8 mouse cellular contexts compared by ENCODE assay signal in the genomic region with DNA sequence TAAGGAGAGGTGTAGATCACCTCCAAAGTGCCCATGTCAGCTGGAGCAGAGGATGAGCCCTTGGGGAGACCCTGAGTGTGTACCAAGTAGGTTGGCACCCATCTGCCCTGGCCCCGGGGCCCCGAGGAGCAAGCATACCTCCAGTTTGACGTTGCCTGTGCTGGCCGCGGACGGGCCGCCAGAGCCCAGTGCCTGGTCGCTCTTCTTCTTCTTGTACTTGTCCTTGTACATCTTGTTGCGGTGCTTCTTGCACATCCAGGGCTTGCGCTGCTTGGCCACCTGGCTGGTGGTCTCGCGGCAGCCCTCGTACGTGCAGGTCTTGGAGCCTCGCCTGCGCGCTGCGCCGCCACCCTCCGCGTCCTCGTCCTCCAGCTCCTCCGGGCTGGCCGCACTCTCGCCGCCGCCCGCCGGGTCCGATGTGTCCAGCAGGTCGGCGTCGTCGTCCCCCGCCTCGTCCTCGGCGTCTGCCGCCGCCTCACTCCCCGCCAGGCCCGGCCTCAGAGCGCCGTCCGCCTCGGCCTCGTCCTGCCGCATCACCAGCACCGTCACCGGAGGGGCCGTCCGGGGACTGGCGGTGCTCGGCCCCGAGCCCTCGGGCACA. TPM values are rescaled to one million over a fixed set of nuclear protein-coding genes. Genes with fewer than 3 reads are reported as not detected.
DNase-seq lines count a peak whose midpoint lies in the region; ATAC-seq and TF ChIP-seq lines count a peak whose summit lies in the region.

No protein-coding gene starts in this region.

- H3K4me1 ChIP-seq in kidney, embryonic 16.5 days (ENCODE audit: insufficient read depth, low read length): peaks cover 10% of the 10 kb centered on the region
- H3K4me1 ChIP-seq in ES-E14 (ENCODE audit: control insufficient read depth in 2 of 2, insufficient read depth in 2 of 2, low read length in 2 of 2, poor library complexity in 1 of 2): 0 out of 4 replicates have a peak, but pooled peaks cover 0 to 3% of the 10 kb centered on the region in 2 experiments
- H3K4me1 ChIP-seq in embryonic facial prominence, embryonic 10.5 days: peaks cover 28% of the 10 kb centered on the region
- H3K4me1 ChIP-seq in heart, embryonic 16.5 days (ENCODE audit: control insufficient read depth, insufficient read depth, low read length): peaks cover 12% of the 10 kb centered on the region

- H3K4me2 ChIP-seq in kidney, embryonic 16.5 days (replicated peaks; ENCODE audit: low read depth, low read length): peak overlapping the region; percentile 86
- H3K4me2 ChIP-seq in heart, embryonic 16.5 days (ENCODE audit: low read depth, low read length): peak overlapping the region; percentile 86

- no peak for DNase-seq in kidney, adult 11 months
- no peak for DNase-seq in ES-E14 (ENCODE audit: low read depth, low spot score)
- DNase-seq in embryonic facial prominence, embryonic 10.5 days (ENCODE audit: low spot score): no peak
- peak; percentile 62 for DNase-seq in liver
- no peak for DNase-seq in MN1 (ENCODE audit: low spot score)

- H3K36me3 ChIP-seq in kidney, embryonic 16.5 days (ENCODE audit: insufficient read depth, low read length): peaks cover 12% of the 10 kb centered on the region
- peaks cover 3% of the 10 kb centered on the region; the same call in 1 of the 2 replicates for H3K36me3 ChIP-seq in ES-E14 (ENCODE audit: control insufficient read depth, insufficient read depth, low read length, poor library complexity, severe bottlenecking)
- peaks cover 21% of the 10 kb centered on the region for H3K36me3 ChIP-seq in embryonic facial prominence, embryonic 10.5 days (replicated peaks)
- H3K36me3 ChIP-seq in heart, embryonic 16.5 days (ENCODE audit: control insufficient read depth, insufficient read depth): peaks cover 17% of the 10 kb centered on the region

- under 1% methylated on average over 56 of the region's 56 CpGs for WGBS in kidney, embryonic 16.5 days
- WGBS in embryonic facial prominence, embryonic 10.5 days: under 1% methylated on average over 56 of the region's 56 CpGs
- WGBS in heart, embryonic 16.5 days: under 1% methylated on average over 56 of the region's 56 CpGs

- no peaks in the 10 kb centered on the region for H3K27me3 ChIP-seq in kidney, embryonic 16.5 days (ENCODE audit: insufficient read depth, low read length)
- 0 out of 2 replicates have a peak, but pooled peaks cover 4% of the 10 kb centered on the region for H3K27me3 ChIP-seq in embryonic facial prominence, embryonic 10.5 days (replicated peaks; ENCODE audit: low read depth, poor library complexity, severe bottlenecking)
- H3K27me3 ChIP-seq in heart, embryonic 16.5 days (ENCODE audit: control insufficient read depth, insufficient read depth, low read length): 0 out of 2 replicates have a peak, but pooled peaks cover 5% of the 10 kb centered on the region

- H3K27ac ChIP-seq in kidney, embryonic 16.5 days (ENCODE audit: low read length): peak overlapping the region; percentile 92
- no peak overlapping the region for H3K27ac ChIP-seq in ES-E14 (ENCODE audit: insufficient read depth, low read depth, low read length, poor library complexity, severe bottlenecking)
- H3K27ac ChIP-seq in embryonic facial prominence, embryonic 10.5 days (replicated peaks): peak overlapping the region; percentile 97
- H3K27ac ChIP-seq in heart, embryonic 16.5 days (ENCODE audit: low read length): peak overlapping the region; percentile 91

- peak; percentile 64 for ATAC-seq in kidney, embryonic 16.5 days (ENCODE audit: low FRiP score, low TSS enrichment)
- peak; percentile 76 for ATAC-seq in heart, embryonic 16.5 days (replicated peaks; ENCODE audit: extremely low read depth, insufficient read depth, low FRiP score)
- peak; percentile 37 for ATAC-seq in neutrophil, adult 5-6 weeks (ENCODE audit: extremely low read depth, insufficient number of reproducible peaks, low FRiP score, poor library complexity, severe bottlenecking)

- peak overlapping the region; percentile 96 for H3K9ac ChIP-seq in kidney, embryonic 16.5 days (replicated peaks; ENCODE audit: low read length)
- peak overlapping the region; percentile 80 for H3K9ac ChIP-seq in ES-E14 (ENCODE audit: insufficient read depth, low read depth, low read length, poor library complexity, severe bottlenecking)
- H3K9ac ChIP-seq in heart, embryonic 16.5 days (ENCODE audit: low read length): peak overlapping the region; percentile 97

- H3K4me3 ChIP-seq in kidney, embryonic 16.5 days (ENCODE audit: low read length): peak overlapping the region; percentile 74
- H3K4me3 ChIP-seq in ES-E14 (ENCODE audit: insufficient read depth in 1 of 2, low read depth in 1 of 2, low read length in 2 of 2, poor library complexity in 1 of 2, severe bottlenecking in 1 of 2): peak overlapping the region; percentile 71 to 73
- peak overlapping the region; percentile 93 for H3K4me3 ChIP-seq in embryonic facial prominence, embryonic 10.5 days
- H3K4me3 ChIP-seq in heart, embryonic 16.5 days (ENCODE audit: low read length): peak overlapping the region; percentile 81

- no peaks in the 10 kb centered on the region for H3K9me3 ChIP-seq in kidney, embryonic 16.5 days (ENCODE audit: low read length)
- no peaks in the 10 kb centered on the region for H3K9me3 ChIP-seq in ES-E14 (ENCODE audit: control insufficient read depth, insufficient read depth, low read depth, low read length)
- H3K9me3 ChIP-seq in embryonic facial prominence, embryonic 10.5 days: no peaks in the 10 kb centered on the region
- H3K9me3 ChIP-seq in heart, embryonic 16.5 days (replicated peaks; ENCODE audit: control insufficient read depth, low read length): no peaks in the 10 kb centered on the region

- in situ Hi-C loops in ES-E14 (cut with MboI; ENCODE audit: low sequenced_read_pairs in 2 of 2, unreplicated experiment in 2 of 2): loop anchor here in 1 of 2 experiments (25.0 kb wide), 1 partner anchor 255 kb away; the partner anchor contains the start of gene Ccna1

TF ChIP-seq in ES-E14, 5 proteins besides CTCF, POLR2A, EP300 and RAD21:
- TF ChIP-seq MAFK (IDR thresholded peaks at IDR 0.05; ENCODE audit: insufficient read depth, low read depth, low read length) (no peak), ZNF384 (IDR thresholded peaks at IDR 0.05; ENCODE audit: low read depth, low read length) (no peak), HCFC1 (IDR thresholded peaks at IDR 0.05; ENCODE audit: borderline replicate concordance, insufficient read depth, low read length) (no peak), CHD2 (IDR thresholded peaks at IDR 0.05; ENCODE audit: low read depth, low read length) (no peak), ZC3H11A (IDR thresholded peaks at IDR 0.05; ENCODE audit: borderline replicate concordance, low read depth, low read length) (no peak)
TF ChIP-seq in ES-E14: peak in this region for 0.

RNA-seq across cellular contexts. Expression of gene Rfxap, which starts 0.4 kb away (rescaled TPM):
- 26.8 and 31.5 TPM in 2 replicates for polyA plus RNA-seq in kidney, embryonic 16.5 days (2015; fragmentation: Nextera tagmentation; extraction: Ambion mirVana)
- total RNA-seq in ES-E14 (2012; rRNA removed): 10.4 and 18.1 TPM in 2 replicates
- 31.3 and 33.1 TPM in 2 replicates for polyA plus RNA-seq in embryonic facial prominence, embryonic 10.5 days (2016; fragmentation: Nextera tagmentation; extraction: Ambion mirVana)
- 28.3 and 32.3 TPM in 2 replicates for polyA plus RNA-seq in heart, embryonic 16.5 days (2015; fragmentation: Nextera tagmentation; extraction: Ambion mirVana)
- total RNA-seq in neutrophil, adult 5-6 weeks (2017): 62.1 and 64.8 TPM in 2 replicates

RNA-seq across cellular contexts. Expression of gene Smad9, which starts 51.8 kb away (rescaled TPM):
- polyA plus RNA-seq in kidney, embryonic 16.5 days (2015; fragmentation: Nextera tagmentation; extraction: Ambion mirVana): 1.4 and 1.6 TPM in 2 replicates
- 0.26 and 0.54 TPM in 2 replicates for total RNA-seq in ES-E14 (2012; rRNA removed)
- 0.42 and 0.73 TPM in 2 replicates for polyA plus RNA-seq in embryonic facial prominence, embryonic 10.5 days (2016; fragmentation: Nextera tagmentation; extraction: Ambion mirVana)
- 0.62 and 0.75 TPM in 2 replicates for polyA plus RNA-seq in heart, embryonic 16.5 days (2015; fragmentation: Nextera tagmentation; extraction: Ambion mirVana)
- total RNA-seq in neutrophil, adult 5-6 weeks (2017): not detected in 2 replicates
